Mouse (Mus musculus): ENCODE measurements around the gene Mpdu1.
A peak's percentile ranks its signal among the peaks of the same experiment; 100 is the strongest.

The Mpdu1 gene

GRCm38 (mm10) chr11:69621571-69622268 lies 40.7 kb downstream of the Mpdu1 start, which contains the start of gene Sat2:
TSS of gene Sat2 (plus strand) at chr11:69622024.
- peak; percentile 90 for DNase-seq (ENCODE audit: low read depth, low spot score)

DNA sequence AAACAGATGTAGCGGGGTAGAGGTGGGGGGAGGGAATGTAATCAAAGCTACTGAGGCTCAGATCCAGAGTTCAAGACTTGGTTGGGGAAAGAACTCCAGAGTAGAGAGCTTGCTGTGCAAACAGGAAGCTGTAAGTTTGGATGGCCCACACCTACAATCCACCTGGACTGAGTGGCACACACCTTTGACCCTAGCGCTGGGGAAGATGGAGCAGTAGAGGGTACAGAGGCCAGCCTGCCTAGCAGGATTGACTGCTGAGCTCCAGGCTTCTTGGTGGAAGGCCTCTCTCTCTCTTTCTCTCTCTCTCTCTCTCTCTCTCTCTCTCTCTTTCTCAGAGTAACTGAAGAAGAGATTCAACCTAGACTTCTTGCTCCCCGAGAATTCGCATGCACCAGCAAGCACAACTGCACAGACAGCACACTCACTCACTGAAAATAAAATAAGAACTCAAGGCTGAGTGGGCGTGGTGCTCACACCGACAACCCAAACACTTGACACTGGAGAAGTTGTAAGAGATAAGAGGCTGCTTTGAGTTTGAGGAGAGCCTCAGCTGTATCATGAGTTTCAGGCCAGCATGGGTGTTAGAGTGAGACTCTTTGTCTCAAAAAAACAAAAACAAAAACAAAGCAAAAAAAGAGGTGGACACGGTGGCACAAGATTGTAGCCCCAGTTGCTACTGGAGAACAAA lies 41.9 kb downstream of the Mpdu1 start:
- no peak for DNase-seq (ENCODE audit: low read depth, low spot score)

GRCm38 (mm10) chr11:69617805-69618204 lies 44.6 kb downstream of the Mpdu1 start, which contains the start of gene Shbg:
TSS of gene Shbg (minus strand) at chr11:69617905.
- no peak for DNase-seq (ENCODE audit: low read depth, low spot score)

- DNase-seq (ENCODE audit: low read depth, low spot score) = no peak
Observed at GRCm38 (mm10) chr11:69616781-69617180, 45.7 kb downstream of the Mpdu1 start.

- peak; percentile 21 for DNase-seq (ENCODE audit: low read depth, low spot score)
Observed at GRCm38 (mm10) chr11:69614257-69614588, 48.2 kb downstream of the Mpdu1 start.

DNA sequence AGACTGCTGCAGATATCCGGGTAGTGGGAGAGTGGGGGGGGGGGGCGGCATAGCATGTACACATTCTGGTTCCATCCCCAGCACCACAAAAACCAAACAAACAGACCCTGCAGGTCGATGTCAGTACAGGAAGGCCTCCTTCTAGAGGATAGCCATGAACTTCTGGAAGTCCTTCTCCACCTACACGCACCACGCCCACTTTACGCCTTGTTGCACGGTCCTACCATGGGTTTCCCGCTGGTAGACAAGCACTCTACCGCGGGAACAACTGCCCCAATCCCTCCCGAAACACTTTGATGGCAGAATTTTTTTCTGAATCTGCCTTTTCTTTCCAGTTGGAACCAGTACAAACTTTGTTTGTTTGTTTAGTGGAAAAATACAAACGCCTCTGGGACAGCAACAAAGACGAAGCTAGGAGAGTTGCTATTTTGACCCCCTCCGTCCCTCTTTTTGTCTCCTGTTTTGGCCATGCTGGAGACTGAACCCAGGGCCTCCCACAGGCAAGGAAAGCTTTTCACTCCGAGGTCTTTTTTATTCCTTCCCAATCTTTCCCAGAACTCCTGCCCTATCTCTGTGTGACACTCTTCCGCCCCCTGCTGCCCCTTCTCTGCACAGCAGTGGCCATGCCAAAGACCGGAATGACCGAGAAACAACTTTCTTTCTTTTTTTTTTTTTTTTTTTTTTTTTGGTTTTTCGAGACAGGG lies 48.7 kb downstream of the Mpdu1 start:
- DNase-seq (ENCODE audit: low read depth, low spot score) = peak; percentile 82

DNA sequence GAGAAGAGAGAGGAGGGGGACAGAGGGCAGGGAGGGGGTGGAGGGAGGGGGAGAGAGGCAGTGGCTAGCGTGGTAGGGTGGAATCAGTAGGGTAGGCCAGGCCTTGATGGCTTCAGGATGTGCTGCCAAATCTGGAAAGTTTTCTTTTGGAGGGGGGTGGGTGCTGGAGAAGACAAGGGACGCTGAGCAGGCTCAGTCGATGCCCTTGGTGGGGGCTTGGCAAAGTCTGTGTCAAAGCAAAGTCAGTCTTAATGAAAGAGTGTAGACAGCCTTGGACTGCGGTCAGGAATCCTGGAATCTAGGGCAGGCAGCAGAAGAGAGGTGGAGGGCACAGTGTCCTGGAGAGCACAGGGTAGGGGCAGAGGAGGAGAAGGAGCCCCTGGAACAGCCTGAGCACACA lies 51.5 kb downstream of the Mpdu1 start:
- no peak for DNase-seq (ENCODE audit: low read depth, low spot score)

DNA sequence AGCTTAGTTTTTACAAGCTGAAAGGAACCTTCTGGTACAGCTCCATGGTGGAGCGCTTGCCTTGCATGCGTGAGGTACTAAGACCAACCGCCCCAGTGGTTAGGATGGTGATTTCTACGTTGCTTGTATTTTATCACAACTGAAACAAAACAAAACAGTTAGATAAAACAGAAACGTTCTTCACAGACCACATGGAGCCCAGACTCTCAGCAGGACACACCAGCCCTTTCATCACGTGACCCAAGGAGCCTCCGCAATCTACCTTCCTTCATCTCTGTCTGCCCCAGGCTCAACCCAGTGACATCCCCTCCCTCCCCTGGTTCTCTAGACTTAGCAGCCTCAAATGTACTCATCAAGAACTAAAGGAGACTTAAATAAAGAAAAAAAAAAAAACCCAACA lies 53.0 kb downstream of the Mpdu1 start:
- no peak for DNase-seq (ENCODE audit: low read depth, low spot score)

DNA sequence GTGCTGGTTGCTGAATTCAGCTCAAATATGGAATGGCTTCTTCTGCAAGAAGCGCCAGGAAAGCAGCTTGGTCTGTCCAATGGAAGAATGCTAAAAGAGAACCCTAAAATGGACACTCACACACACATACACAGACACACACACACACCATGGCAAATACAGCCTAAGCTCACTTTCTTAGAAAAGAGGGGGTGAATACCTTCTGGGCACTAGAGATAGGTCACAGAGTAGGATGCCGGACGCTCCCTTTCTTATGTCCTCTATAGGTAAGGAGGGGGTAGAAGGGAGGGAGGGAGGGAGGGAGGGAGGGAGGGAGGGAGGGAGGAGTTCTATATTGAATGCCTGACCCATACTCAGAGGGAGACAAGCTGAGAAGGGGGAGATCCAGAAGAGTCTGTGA lies 53.9 kb downstream of the Mpdu1 start:
- DNase-seq (ENCODE audit: low read depth, low spot score) = no peak

GRCm38 (mm10) chr11:69606832-69607231 lies 55.6 kb downstream of the Mpdu1 start:
- DNase-seq (ENCODE audit: low read depth, low spot score) = no peak

All from brain, adult 2 months (tissue).